Mouse (Mus musculus) layer of hippocampus, postnatal 25 days (tissue): ENCODE results near the gene Map2k7. TPM values are rescaled to one million over a fixed set of nuclear protein-coding genes. Genes with fewer than 3 reads are reported as not detected.

Experiments
- DNase-seq, 2 experiments: peaks; one replicate each; pipeline ENCODE4 v3.0.0; 2022; ENCODE audit warnings: mixed read lengths in 2 of 2, low spot score in 1 of 2; ENCODE audit errors: extremely low spot score in 1 of 2
- total RNA-seq, 2 experiments: library from RNA; stranded (reverse); gene quantifications; 2 replicates each; pipeline ENCODE4 v1.2.3; 2021

The Map2k7 gene
- total RNA-seq, 2 experiments from 2014 or later, result 90.6 to 96.3 TPM

GRCm38 (mm10) chr8:4257350-4257749, 18.8 kb downstream of the Map2k7 start:
- DNase-seq, result no peak

GRCm38 (mm10) chr8:4258233-4258632, 19.7 kb downstream of the Map2k7 start:
- DNase-seq, result peak; percentile 85 to 89

GRCm38 (mm10) chr8:4258678-4259077, 20.1 kb downstream of the Map2k7 start:
- peak in 1 of 2 experiments; percentile 43 for DNase-seq

GRCm38 (mm10) chr8:4259125-4259804, 20.7 kb downstream of the Map2k7 start, which contains the start of gene Ctxn1:
Ctxn1 (minus strand) TSS chr8:4259274.
- peak; percentile 91 to 92 for DNase-seq

- DNase-seq, result no peak
Observed at GRCm38 (mm10) chr8:4259805-4260170, 21.2 kb downstream of the Map2k7 start.

GRCm38 (mm10) chr8:4263105-4263791, 24.7 kb downstream of the Map2k7 start:
- DNase-seq, result no peak

- DNase-seq, result no peak
Observed at GRCm38 (mm10) chr8:4265160-4265914, 26.8 kb downstream of the Map2k7 start.

GRCm38 (mm10) chr8:4267627-4268026, 29.1 kb downstream of the Map2k7 start:
- no peak for DNase-seq

- no peak for DNase-seq
Observed at GRCm38 (mm10) chr8:4269609-4270008, 31.1 kb downstream of the Map2k7 start.

GRCm38 (mm10) chr8:4275275-4276110, 37.0 kb downstream of the Map2k7 start, which contains the start of gene Timm44:
Timm44 (minus strand) TSS chr8:4275913.
- peak; percentile 87 to 94 for DNase-seq

GRCm38 (mm10) chr8:4276111-4276465, 37.5 kb downstream of the Map2k7 start:
- no peak for DNase-seq

GRCm38 (mm10) chr8:4292738-4293137, 54.2 kb downstream of the Map2k7 start:
- DNase-seq, result no peak

Other genes starting within 250 kb of the Map2k7 start
- gene Cd209f, start 132.9 kb upstream of the Map2k7 start, total RNA-seq, result under 1 TPM in 1 of 2 experiments, not detected in 1; 0.44 TPM
- not detected for gene Cd209g, start 104.6 kb upstream of the Map2k7 start, total RNA-seq
- 100 to 1,000 TPM in 1 of 2 experiments, 10 to 100 TPM in 1; 98.2 to 110 TPM for gene Evi5l, start 72.2 kb upstream of the Map2k7 start, total RNA-seq
- 10 to 100 TPM; 39.0 to 54.3 TPM for gene Prr36, start 21.3 kb upstream of the Map2k7 start, total RNA-seq
- not detected for gene Lrrc8e, start 11.9 kb upstream of the Map2k7 start, total RNA-seq
- 1 to 10 TPM; 2.4 to 2.5 TPM for gene Gm49320, start 125 bp downstream of the Map2k7 start, total RNA-seq
- gene Tgfbr3l, start 9.5 kb downstream of the Map2k7 start, total RNA-seq, result 10 to 100 TPM in 1 of 2 experiments, 1 to 10 TPM in 1; 7.9 to 12.8 TPM
- gene Snapc2, start 14.3 kb downstream of the Map2k7 start, total RNA-seq, result 10 to 100 TPM; 29.5 to 30.2 TPM
- gene Ctxn1, start 20.5 kb downstream of the Map2k7 start, total RNA-seq, result 100 to 1,000 TPM; 560 to 594 TPM
- 10 to 100 TPM; 55.6 to 77.1 TPM for gene Timm44, start 37.2 kb downstream of the Map2k7 start, total RNA-seq
- gene Ccl25, start 86.5 kb downstream of the Map2k7 start, total RNA-seq, result 10 to 100 TPM; 20.6 to 25.9 TPM
- gene Elavl1, start 86.7 kb downstream of the Map2k7 start, total RNA-seq, result 10 to 100 TPM; 74.1 to 77.7 TPM